Mouse (Mus musculus) embryonic facial prominence, embryonic 15.5 days (tissue): ENCODE results near the gene Dph5. TPM values are rescaled to one million over a fixed set of nuclear protein-coding genes. Genes with fewer than 3 reads are reported as not detected.
A peak's percentile ranks its signal among the peaks of the same experiment; 100 is the strongest.

Source experiments
- ATAC-seq: fragments of 200-750 bp; cut with Nextera tagmentation; 2 replicates; pipeline ENCODE4 v1.8.0; 2017; ENCODE audit warnings: low read depth, moderate TSS enrichment; ENCODE audit not compliant: insufficient number of reproducible peaks, low FRiP score, low TSS enrichment
- H3K27ac ChIP-seq: fragments of 300-500 bp; sonication (generic); replicated peaks from 2 replicates; pipeline ENCODE4 v1.5.1; 2015; ENCODE audit warnings: mild to moderate bottlenecking, inconsistent platforms
- H3K27me3 ChIP-seq: fragments of 300-500 bp; sonication (generic); 2 replicates; pipeline ENCODE4 v1.6.1; 2015; ENCODE audit warnings: inconsistent platforms
- H3K36me3 ChIP-seq: fragments of 300-500 bp; sonication (generic); 2 replicates; pipeline ENCODE4 v1.6.1; 2015; ENCODE audit warnings: mild to moderate bottlenecking, inconsistent platforms
- H3K4me1 ChIP-seq: fragments of 300-500 bp; sonication (generic); 2 replicates; pipeline ENCODE4 v1.6.1; 2015; ENCODE audit warnings: inconsistent platforms
- H3K4me2 ChIP-seq: fragments of 300-500 bp; sonication (generic); replicated peaks from 2 replicates; pipeline ENCODE4 v1.6.1; 2015; ENCODE audit warnings: mild to moderate bottlenecking, inconsistent platforms
- H3K4me3 ChIP-seq: fragments of 300-500 bp; sonication (generic); replicated peaks from 2 replicates; pipeline ENCODE4 v1.5.1; 2015; ENCODE audit warnings: mild to moderate bottlenecking, inconsistent platforms
- H3K9ac ChIP-seq: fragments of 300-500 bp; sonication (generic); 2 replicates; pipeline ENCODE4 v1.6.1; 2015; ENCODE audit warnings: inconsistent platforms
- H3K9me3 ChIP-seq: fragments of 300-500 bp; sonication (generic); replicated peaks from 2 replicates; pipeline ENCODE4 v1.6.1; 2016; ENCODE audit warnings: inconsistent platforms
- WGBS: fragments of 180-500 bp; shearing (Covaris S2); methylation state at CpG from one replicate; pipeline ENCODE4 v1.1.7; 2015; 5-methylcytosine and 5-hydroxymethylcytosine counted together
- polyA plus RNA-seq: library from polyadenylated mRNA; unstranded; fragments of >200 nt; fragmentation: Nextera tagmentation; extraction: Ambion mirVana; gene quantifications from 2 replicates; pipeline ENCODE4 v1.2.1, GENCODE M21; 2015

Gene Dph5
- polyA plus RNA-seq, 1 experiment from 2014 or later: 26.8 TPM

GRCm38 (mm10) chr3:115961311-115962027 lies 73.8 kb downstream of the Dph5 start:
- Histone ChIP-seq H3K4me1 (peaks cover 10% of the 10 kb centered on the region), H3K9ac (no peak overlapping the region), H3K27ac (peak overlapping the region; percentile 88), H3K4me3 (no peak overlapping the region), H3K27me3 (no peaks in the 10 kb centered on the region), H3K4me2 (no peak overlapping the region; the same call in 1 of the 2 replicates), H3K9me3 (no peaks in the 10 kb centered on the region), H3K36me3 (peaks cover 14% of the 10 kb centered on the region)
- ATAC-seq: peak; percentile 71; the same call in 1 of the 2 replicates
- WGBS: 52% methylated on average over 11 of the region's 11 CpGs

DNA sequence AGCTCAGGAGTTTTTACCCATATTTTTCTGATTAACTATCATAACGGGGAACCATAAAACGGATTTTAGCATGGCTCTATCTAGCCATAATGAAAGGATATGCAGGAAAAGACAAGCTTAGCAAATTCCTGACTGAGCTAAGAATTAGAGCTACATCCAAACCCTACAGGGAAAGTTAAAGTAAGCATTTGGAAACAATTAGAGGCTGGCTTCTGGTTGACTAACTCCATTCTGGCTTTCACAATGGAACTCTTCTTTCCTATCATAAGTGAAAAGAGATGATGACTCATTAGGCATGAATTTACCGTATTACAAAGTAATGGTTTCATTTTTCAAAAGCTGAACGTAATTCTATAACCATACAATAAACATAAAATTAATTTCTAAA lies 74.4 kb downstream of the Dph5 start:
- H3K9ac ChIP-seq: no peak overlapping the region
- H3K4me1 ChIP-seq: peaks cover 10% of the 10 kb centered on the region
- H3K4me2 ChIP-seq: no peak overlapping the region; the same call in 1 of the 2 replicates
- H3K27ac ChIP-seq: peak overlapping the region; percentile 88; the same call in 1 of the 2 replicates
- 20% methylated on average over 4 of the region's 4 CpGs for WGBS
- H3K36me3 ChIP-seq: peaks cover 14% of the 10 kb centered on the region
- H3K4me3 ChIP-seq: no peak overlapping the region
- peak; percentile 85 for ATAC-seq
- H3K27me3 ChIP-seq: no peaks in the 10 kb centered on the region
- no peaks in the 10 kb centered on the region for H3K9me3 ChIP-seq

- no peak for ATAC-seq
- H3K4me3 ChIP-seq: no peak overlapping the region
- 88% methylated on average over 1 of the region's 1 CpGs for WGBS
These were observed 76.0 kb downstream of the Dph5 start for GRCm38 (mm10) chr3:115963597-115963996.

DNA sequence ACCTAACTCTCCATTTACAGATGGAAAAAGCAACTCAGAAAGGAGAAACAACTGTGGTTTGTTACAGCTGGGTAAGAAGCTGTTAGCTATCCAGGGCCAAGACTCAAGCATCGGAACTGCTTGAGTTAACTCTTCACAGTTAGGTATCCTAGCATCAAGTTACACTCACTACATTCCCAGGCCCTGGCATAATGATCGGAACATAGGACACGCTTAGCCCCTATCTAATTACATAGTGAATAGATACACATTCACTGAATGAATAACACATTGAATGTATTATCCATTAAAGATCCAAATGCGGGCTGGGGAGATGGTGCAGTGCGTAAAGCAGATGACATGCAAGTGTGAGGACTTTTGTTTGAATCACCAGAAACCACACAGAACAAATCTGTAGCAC lies 76.4 kb downstream of the Dph5 start:
- no peak overlapping the region for H3K4me3 ChIP-seq
- no peak for ATAC-seq

More at GRCm38 (mm10) chr3:115963597-115963996, 76.0 kb downstream of the Dph5 start:
- Histone ChIP-seq H3K9me3 (no peaks in the 10 kb centered on the region), H3K27ac (no peak overlapping the region), H3K9ac (no peak overlapping the region), H3K27me3 (no peaks in the 10 kb centered on the region), H3K4me2 (no peak overlapping the region), H3K36me3 (peaks cover 2% of the 10 kb centered on the region; the same call in 1 of the 2 replicates), H3K4me1 (peaks cover 11% of the 10 kb centered on the region)

GRCm38 (mm10) chr3:115968745-115969530 lies 81.3 kb downstream of the Dph5 start:
- Histone ChIP-seq H3K4me2 (no peak overlapping the region), H3K4me1 (peaks cover 9% of the 10 kb centered on the region; the same call in 1 of the 2 replicates), H3K9me3 (no peaks in the 10 kb centered on the region), H3K27ac (peak overlapping the region; percentile 63), H3K4me3 (no peak overlapping the region), H3K27me3 (no peaks in the 10 kb centered on the region), H3K9ac (no peak overlapping the region), H3K36me3 (peaks cover 17% of the 10 kb centered on the region)
- 68% methylated on average over 10 of the region's 10 CpGs for WGBS
- peak; percentile 94 for ATAC-seq

More for the DNA sequence above, 76.4 kb downstream of the Dph5 start:
- H3K9ac ChIP-seq: no peak overlapping the region
- no peak overlapping the region for H3K4me2 ChIP-seq
- no peaks in the 10 kb centered on the region for H3K9me3 ChIP-seq
- 32% methylated on average over 5 of the region's 5 CpGs for WGBS
- H3K27me3 ChIP-seq: no peaks in the 10 kb centered on the region
- no peak overlapping the region; the same call in 1 of the 2 replicates for H3K27ac ChIP-seq
- H3K4me1 ChIP-seq: peaks cover 16% of the 10 kb centered on the region
- H3K36me3 ChIP-seq: no peaks in the 10 kb centered on the region; the same call in 1 of the 2 replicates

- H3K27me3 ChIP-seq: no peaks in the 10 kb centered on the region
- H3K27ac ChIP-seq: no peak overlapping the region
- H3K9ac ChIP-seq: no peak overlapping the region
- no peak for ATAC-seq
- H3K4me2 ChIP-seq: no peak overlapping the region
- H3K4me3 ChIP-seq: no peak overlapping the region
- H3K9me3 ChIP-seq: no peaks in the 10 kb centered on the region
- peaks cover 9% of the 10 kb centered on the region; the same call in 1 of the 2 replicates for H3K4me1 ChIP-seq
- peaks cover 30% of the 10 kb centered on the region for H3K36me3 ChIP-seq
- 90% methylated on average over 20 of the region's 20 CpGs for WGBS
These were observed 83.6 kb downstream of the Dph5 start for GRCm38 (mm10) chr3:115971045-115971785.

- Histone ChIP-seq H3K9me3 (no peaks in the 10 kb centered on the region), H3K27ac (no peak overlapping the region), H3K4me2 (no peak overlapping the region), H3K27me3 (no peaks in the 10 kb centered on the region), H3K4me1 (peaks cover 9% of the 10 kb centered on the region; the same call in 1 of the 2 replicates), H3K36me3 (peaks cover 32% of the 10 kb centered on the region), H3K4me3 (no peak overlapping the region), H3K9ac (no peak overlapping the region)
- ATAC-seq: no peak
- 88% methylated on average over 14 of the region's 14 CpGs for WGBS
These were observed 84.4 kb downstream of the Dph5 start for GRCm38 (mm10) chr3:115971891-115972646.

- peaks cover 1% of the 10 kb centered on the region; the same call in 1 of the 2 replicates for H3K4me1 ChIP-seq
These were observed 86.6 kb downstream of the Dph5 start for GRCm38 (mm10) chr3:115974228-115974627.

DNA sequence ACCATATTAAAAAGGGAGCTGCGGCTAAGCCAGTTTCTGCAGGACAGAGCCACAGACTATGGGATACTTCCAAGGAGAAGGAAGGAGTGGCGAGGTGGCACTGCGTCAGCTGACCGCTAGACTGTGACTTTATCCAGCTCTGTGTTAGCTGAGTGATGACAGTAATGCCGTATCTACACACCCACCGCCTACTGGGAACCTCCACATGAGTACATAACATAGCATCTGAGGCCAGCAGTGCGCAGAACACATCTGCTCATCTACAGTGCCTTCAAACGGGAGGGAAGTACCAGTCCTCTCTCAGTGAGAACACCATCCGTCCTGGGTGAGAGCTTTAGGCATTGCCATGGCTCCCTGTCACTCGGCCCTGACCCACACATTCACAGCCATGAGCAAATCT lies 87.4 kb downstream of the Dph5 start:
- ATAC-seq: no peak
- peaks cover 45% of the 10 kb centered on the region for H3K36me3 ChIP-seq

More at GRCm38 (mm10) chr3:115974228-115974627, 86.6 kb downstream of the Dph5 start:
- H3K9me3 ChIP-seq: no peaks in the 10 kb centered on the region
- H3K27ac ChIP-seq: no peak overlapping the region
- H3K4me3 ChIP-seq: no peak overlapping the region
- no peak overlapping the region for H3K4me2 ChIP-seq
- no peak for ATAC-seq
- H3K27me3 ChIP-seq: no peaks in the 10 kb centered on the region
- H3K9ac ChIP-seq: no peak overlapping the region
- H3K36me3 ChIP-seq: peaks cover 40% of the 10 kb centered on the region
- 88% methylated on average over 6 of the region's 6 CpGs for WGBS

DNA sequence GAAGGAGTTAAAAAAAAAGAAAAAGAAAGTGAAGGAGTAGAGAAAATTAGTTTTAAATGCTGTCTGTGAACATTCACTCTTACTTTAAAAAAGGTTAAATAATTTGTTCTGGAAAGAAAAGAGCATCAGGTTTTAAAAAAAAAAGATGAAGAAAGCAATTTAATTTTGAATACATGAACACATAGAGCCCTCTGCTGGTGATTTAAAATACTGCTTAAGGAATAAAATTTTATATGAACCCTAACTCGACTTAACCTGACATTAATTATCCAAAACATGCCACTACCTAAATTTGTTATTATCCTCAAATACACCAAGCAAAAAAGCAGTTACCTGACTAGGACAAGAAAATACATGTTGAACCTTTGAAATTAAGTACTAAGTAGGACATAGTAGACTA lies 91.4 kb downstream of the Dph5 start:
- Histone ChIP-seq H3K9me3 (no peaks in the 10 kb centered on the region), H3K36me3 (peaks cover 52% of the 10 kb centered on the region), H3K27me3 (no peaks in the 10 kb centered on the region), H3K27ac (no peak overlapping the region), H3K4me2 (no peak overlapping the region), H3K4me3 (no peak overlapping the region), H3K9ac (no peak overlapping the region), H3K4me1 (no peaks in the 10 kb centered on the region)
- 11% methylated on average over 1 of the region's 1 CpGs for WGBS
- ATAC-seq: no peak

More for the DNA sequence above, 87.4 kb downstream of the Dph5 start:
- 88% methylated on average over 10 of the region's 10 CpGs for whole genome bisulfite sequencing
- Histone ChIP-seq H3K9ac (no peak overlapping the region), H3K27ac (no peak overlapping the region), H3K4me2 (no peak overlapping the region), H3K27me3 (no peaks in the 10 kb centered on the region), H3K9me3 (no peaks in the 10 kb centered on the region), H3K4me1 (no peaks in the 10 kb centered on the region), H3K4me3 (no peak overlapping the region)
